Mouse (Mus musculus): Measurements from ENCODE around the gene Fam53b.

GRCm38 (mm10) chr7:132764314-132764713, 49.4 kb downstream of the Fam53b start:
- TF ChIP-seq MAFK (IDR thresholded peaks at IDR 0.05; ENCODE audit: insufficient read depth, low read depth, low read length) (no peak), CHD2 (IDR thresholded peaks at IDR 0.05; ENCODE audit: low read depth, low read length) (no peak)
